Mouse (Mus musculus): Measurements from ENCODE around the gene Snupn. TPM values are rescaled to one million over a fixed set of nuclear protein-coding genes. Genes with fewer than 3 reads are reported as not detected.

Gene Snupn
- polyA plus RNA-seq, 1 experiment from 2014 or later = 28.5 TPM

DNA sequence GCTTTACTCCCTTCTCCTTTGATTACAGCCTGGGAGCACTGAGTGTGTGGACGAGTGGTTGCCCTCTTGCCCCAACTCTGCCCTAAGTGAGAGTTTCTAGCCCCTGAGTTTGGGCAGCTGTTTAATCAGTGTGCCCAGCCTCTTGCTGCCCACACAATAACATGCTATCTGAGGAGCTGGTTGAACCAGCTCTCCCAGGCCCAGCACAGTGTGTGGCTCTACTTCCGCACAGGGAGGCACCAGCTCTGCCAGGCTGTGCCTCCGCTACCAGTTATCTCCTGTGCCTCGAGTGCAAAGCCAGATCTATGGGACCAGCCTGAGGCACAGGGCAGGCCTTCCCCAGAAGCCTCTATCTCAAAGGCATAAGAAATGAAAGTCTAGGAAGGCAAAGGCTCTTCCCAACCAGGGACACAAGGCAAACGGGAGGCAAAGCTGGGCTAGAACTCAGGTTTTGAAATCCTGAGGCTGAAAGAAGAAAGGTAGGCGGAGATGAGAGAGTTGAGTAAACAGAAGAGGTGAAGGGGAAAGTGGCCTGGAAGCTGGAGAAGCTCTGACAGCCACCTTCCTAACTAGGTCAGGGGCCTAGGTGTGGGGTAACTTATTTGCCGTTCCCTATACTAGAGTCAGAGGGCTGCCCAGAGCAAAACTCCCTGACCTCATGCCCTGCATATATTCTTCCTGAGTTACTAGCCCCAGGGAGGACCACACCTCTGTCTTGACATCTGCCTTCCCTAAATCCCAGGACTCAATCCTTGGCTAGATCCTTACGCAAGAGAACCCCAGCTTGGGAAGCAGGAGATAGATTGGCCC, 26.6 kb upstream of the Snupn start:
- Histone ChIP-seq H3K9ac (peak overlapping the region; percentile 49), H3K9me3 (no peaks in the 10 kb centered on the region), H3K4me2 (peak overlapping the region; percentile 85), H3K27ac (no peak overlapping the region), H3K4me1 (replicated peaks) (peaks cover 58% of the 10 kb centered on the region), H3K27me3 (peaks cover 11% of the 10 kb centered on the region; the same call in 1 of the 2 replicates), H3K4me3 (peak overlapping the region; percentile 13), H3K36me3 (peaks cover 7% of the 10 kb centered on the region)
- no peak for ATAC-seq (ENCODE audit: low FRiP score)
- 75% methylated on average over 8 of the region's 8 CpGs for WGBS

DNA sequence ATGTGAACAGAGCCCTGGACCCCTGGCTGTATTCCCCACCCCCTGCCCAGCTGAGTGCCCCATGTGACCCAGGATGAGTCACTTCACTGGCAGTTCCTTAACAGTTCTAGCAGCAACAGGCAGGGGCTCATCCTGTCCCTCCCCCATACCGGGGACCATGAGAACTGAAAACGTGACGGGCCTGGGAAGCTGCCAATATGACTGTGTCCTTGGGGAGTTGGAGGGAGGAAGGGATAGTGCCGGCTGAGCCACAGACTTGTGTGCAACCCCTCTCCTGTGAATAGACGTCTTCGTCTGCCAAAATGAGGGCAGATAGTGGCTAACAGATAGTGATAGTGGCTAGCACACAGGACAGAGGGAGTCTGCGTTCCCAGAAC, 26.0 kb upstream of the Snupn start:
- Histone ChIP-seq H3K36me3 (peaks cover 7% of the 10 kb centered on the region), H3K27me3 (peaks cover 17% of the 10 kb centered on the region), H3K27ac (no peak overlapping the region), H3K4me1 (replicated peaks) (peaks cover 58% of the 10 kb centered on the region), H3K4me3 (peak overlapping the region; percentile 13), H3K9me3 (no peaks in the 10 kb centered on the region), H3K4me2 (peak overlapping the region; percentile 85), H3K9ac (0 out of 2 replicates have a peak overlapping the region, but pooled peaks have one; percentile 20)
- ATAC-seq (ENCODE audit: low FRiP score) = 0 out of 2 replicates have a peak, but pooled peaks have one; percentile 44
- 22% methylated on average over 7 of the region's 7 CpGs for WGBS

DNA sequence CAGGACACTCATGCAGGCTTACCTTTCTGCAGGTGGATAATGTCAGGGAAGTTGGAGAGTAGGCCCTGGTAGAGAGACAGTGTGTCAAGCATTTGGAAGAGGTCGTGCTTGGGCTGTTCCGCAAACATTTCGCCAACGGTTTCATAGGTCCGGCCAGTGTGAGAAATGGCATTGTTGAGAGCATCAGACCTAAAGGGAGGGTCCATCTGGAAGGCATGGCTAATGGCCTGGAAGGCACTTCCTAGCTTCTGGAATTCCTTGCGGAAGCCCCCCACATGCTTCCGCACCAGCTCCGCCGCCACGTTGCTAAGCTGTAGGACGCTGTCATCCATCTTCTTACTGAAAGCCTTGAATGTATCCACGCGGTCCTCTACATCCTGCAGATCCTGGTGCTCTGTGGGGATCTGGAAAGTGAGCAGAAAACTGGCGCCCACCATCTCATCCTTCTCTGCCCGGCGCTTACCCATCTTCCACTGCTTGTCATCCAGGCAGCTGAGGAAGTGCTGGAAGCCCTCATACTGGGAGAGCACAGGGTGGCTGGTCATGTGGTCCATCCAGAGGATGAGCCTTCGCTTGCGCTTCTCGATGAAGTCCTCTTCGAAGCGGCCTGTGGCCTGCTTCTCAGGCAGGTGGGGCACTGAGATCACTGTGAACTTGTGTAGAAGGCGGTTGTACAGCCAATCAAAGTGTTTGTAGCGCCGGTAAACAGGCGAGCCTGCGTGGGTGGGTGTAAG, 25.2 kb upstream of the Snupn start:
- no peak for ATAC-seq (ENCODE audit: low FRiP score)
- 76% methylated on average over 26 of the region's 26 CpGs for WGBS
- no peak overlapping the region for H3K27ac ChIP-seq
- no peaks in the 10 kb centered on the region for H3K9me3 ChIP-seq
- H3K4me1 ChIP-seq (replicated peaks) = peaks cover 58% of the 10 kb centered on the region
- no peak overlapping the region for H3K9ac ChIP-seq
- H3K36me3 ChIP-seq = peaks cover 7% of the 10 kb centered on the region
- H3K27me3 ChIP-seq = peaks cover 26% of the 10 kb centered on the region
- peak overlapping the region; percentile 85 for H3K4me2 ChIP-seq
- H3K4me3 ChIP-seq = peak overlapping the region; percentile 13

DNA sequence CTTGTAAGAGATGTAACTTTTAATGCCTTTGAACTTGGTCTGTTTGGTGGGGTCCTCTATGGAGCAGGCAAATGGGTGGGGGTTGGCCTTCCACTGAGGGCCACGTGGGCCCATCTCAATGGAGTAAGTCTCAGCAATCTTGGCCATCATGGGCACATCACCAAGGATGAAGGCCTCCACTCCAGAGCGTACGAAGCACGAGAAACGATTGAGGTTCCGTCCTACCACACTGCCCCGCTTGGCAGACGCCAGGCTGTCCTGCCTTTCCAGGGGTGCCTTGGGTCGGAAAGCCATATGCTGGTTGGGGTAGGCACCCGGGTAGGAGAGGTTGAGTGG, 24.7 kb upstream of the Snupn start:
- H3K9ac ChIP-seq = no peak overlapping the region
- no peak for ATAC-seq (ENCODE audit: low FRiP score)
- H3K9me3 ChIP-seq = no peaks in the 10 kb centered on the region
- no peak overlapping the region for H3K27ac ChIP-seq
- H3K4me3 ChIP-seq = no peak overlapping the region
- WGBS = 96% methylated on average over 10 of the region's 10 CpGs
- H3K4me1 ChIP-seq (replicated peaks) = peaks cover 58% of the 10 kb centered on the region
- peak overlapping the region; percentile 85 for H3K4me2 ChIP-seq
- peaks cover 7% of the 10 kb centered on the region for H3K36me3 ChIP-seq
- peaks cover 28% of the 10 kb centered on the region for H3K27me3 ChIP-seq

DNA sequence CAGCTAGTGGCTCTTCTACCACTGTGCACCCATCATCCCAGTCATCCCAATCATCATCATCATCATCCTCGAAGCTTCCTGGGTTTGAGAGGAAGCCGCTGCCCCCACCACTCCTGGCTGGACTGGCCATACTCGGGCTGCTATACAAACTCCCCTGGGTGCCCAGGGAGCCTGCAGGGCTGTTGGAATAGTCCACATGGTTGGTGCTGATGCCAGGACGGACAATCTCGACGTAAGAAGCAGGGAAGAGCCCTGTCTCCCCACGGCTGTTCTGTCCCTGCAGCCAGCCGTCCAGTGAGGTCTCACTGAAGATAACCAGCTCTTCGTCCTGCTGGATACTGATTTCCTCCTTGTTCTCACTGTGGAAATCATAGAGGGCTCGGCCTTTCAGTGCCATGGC, 24.3 kb upstream of the Snupn start:
- peak overlapping the region; percentile 56; the same call in 1 of the 2 replicates for H3K4me3 ChIP-seq
- peak overlapping the region; percentile 85 for H3K4me2 ChIP-seq
- H3K9me3 ChIP-seq = no peaks in the 10 kb centered on the region
- 90% methylated on average over 10 of the region's 10 CpGs for WGBS
- H3K4me1 ChIP-seq (replicated peaks) = peaks cover 58% of the 10 kb centered on the region
- no peak for ATAC-seq (ENCODE audit: low FRiP score)
- H3K27ac ChIP-seq = no peak overlapping the region
- peaks cover 28% of the 10 kb centered on the region for H3K27me3 ChIP-seq
- no peak overlapping the region for H3K9ac ChIP-seq
- peaks cover 6% of the 10 kb centered on the region for H3K36me3 ChIP-seq

DNA sequence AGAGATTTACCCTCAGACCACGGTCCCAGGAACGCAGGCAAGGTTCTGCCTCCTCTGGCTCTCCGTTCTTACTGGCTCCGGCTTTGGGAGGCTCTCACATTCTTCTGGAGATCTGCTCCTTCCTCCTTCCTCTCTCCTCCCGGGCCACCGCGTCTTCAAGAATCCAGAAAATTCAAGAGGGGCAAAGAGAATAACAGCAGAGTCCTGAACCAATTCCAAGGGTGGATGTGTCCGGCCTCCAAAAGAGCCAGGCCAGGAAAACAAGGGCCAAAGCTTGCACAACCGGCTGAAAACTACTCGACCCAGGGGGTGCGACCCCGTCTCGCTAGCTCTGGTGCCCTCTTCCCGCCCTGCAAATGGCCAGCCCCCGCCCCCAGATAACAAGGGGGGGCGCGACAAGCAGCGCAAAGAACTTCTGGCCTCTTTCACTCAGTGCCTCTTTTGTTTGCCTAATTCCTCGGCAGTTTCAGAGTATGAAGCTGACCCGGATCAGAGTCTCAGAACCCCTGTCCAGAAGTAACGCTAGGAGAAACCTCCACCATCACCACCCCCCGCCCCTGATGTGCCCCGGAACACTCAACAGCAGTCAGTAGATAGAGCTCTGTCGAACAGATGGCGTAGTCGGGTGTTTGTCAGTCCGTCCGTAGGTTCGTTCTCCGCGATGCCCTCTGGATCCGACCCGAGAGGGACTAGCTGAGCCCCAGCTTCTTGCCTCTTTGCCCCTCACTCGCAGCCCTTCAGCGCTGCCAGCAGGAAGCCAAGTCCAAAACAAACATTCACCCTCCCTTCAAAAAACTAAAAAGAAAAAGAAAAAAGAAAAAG, 23.3 kb upstream of the Snupn start:
- WGBS = under 1% methylated on average over 35 of the region's 35 CpGs
- Histone ChIP-seq H3K4me3 (peak overlapping the region; percentile 56), H3K27ac (peak overlapping the region; percentile 83), H3K9me3 (no peaks in the 10 kb centered on the region), H3K4me1 (replicated peaks) (peaks cover 58% of the 10 kb centered on the region), H3K36me3 (no peaks in the 10 kb centered on the region), H3K9ac (peak overlapping the region; percentile 74), H3K27me3 (peaks cover 28% of the 10 kb centered on the region), H3K4me2 (peak overlapping the region; percentile 85)
- ATAC-seq (ENCODE audit: low FRiP score) = no peak

DNA sequence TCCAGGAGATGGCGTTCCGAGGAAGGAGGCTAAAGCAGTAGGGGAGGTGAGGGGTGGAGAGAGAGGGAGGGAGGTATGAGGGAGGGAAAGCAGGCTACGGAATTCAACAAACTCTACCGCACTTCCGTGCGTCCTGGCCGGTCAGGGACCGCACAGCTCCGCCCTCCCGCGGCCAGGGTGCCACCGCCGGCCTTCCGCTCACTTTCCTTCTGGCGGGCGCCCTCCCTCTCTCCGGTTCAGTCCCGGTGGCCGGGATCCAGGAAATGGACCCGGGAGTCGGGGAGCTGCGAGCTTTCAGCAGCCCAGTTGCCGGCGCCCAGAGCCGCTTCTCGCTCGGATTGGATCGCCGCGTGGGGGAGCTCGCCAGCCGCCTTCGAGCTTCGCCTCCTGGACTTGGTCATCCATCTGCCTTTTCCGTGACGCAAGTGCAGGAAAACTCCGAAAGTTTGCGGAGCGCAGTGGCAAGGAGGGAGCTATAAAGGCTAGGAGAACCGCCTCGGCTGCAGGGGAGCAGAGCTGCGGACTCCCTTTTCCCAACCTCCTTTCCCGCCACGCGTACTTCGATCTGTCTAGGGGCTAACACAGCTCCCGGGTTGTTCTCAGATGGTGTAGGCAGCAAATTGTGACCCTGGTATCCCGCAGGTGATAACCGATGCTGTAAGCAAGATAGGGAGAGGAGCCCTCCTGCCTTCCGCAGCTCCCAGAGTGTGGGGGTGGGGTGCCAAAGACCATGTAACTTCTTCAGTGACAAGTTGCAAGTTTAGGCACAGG, 22.5 kb upstream of the Snupn start, which contains the start of gene Snx33:
Snx33 (minus strand) TSS at position 331 of the 771 bp plus-strand sequence.
- Histone ChIP-seq H3K27ac (peak within 1 kb of the TSS; percentile 83), H3K4me1 (replicated peaks) (peaks cover 52% of the 10 kb centered on the region), H3K36me3 (no peaks in the 10 kb centered on the region), H3K27me3 (peaks cover 28% of the 10 kb centered on the region), H3K4me3 (peak within 1 kb of the TSS; percentile 56), H3K9ac (peak within 1 kb of the TSS; percentile 74), H3K9me3 (no peaks in the 10 kb centered on the region), H3K4me2 (peak within 1 kb of the TSS; percentile 85)
- under 1% methylated on average over 50 of the region's 50 CpGs for WGBS
- peak; percentile 81 for ATAC-seq (ENCODE audit: low FRiP score)

DNA sequence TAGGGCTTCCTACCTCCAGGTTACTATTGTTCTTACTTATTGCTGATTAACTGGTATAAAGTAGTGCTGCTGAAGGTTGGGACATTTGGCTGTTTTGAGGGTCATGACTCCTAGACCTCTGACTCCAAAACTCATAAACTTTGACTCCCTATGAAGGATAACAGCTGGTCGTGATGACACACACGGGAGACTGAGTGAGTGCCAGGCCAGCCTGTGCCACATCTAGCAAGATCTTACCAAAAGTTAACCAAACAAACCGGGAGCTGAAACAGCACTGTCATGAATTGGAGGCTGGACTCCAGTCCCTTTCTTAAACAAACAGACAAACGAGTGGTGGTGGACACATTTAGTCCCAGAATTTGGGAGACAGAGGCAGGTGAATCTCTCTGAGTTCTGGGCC, 21.2 kb upstream of the Snupn start:
- H3K4me2 ChIP-seq = no peak overlapping the region
- no peak for ATAC-seq (ENCODE audit: low FRiP score)
- H3K36me3 ChIP-seq = no peaks in the 10 kb centered on the region
- H3K27ac ChIP-seq = no peak overlapping the region
- H3K4me3 ChIP-seq = no peak overlapping the region
- peaks cover 39% of the 10 kb centered on the region for H3K4me1 ChIP-seq (replicated peaks)
- no peaks in the 10 kb centered on the region for H3K9me3 ChIP-seq
- 67% methylated on average over 4 of the region's 4 CpGs for WGBS
- H3K9ac ChIP-seq = no peak overlapping the region
- H3K27me3 ChIP-seq = peaks cover 28% of the 10 kb centered on the region

DNA sequence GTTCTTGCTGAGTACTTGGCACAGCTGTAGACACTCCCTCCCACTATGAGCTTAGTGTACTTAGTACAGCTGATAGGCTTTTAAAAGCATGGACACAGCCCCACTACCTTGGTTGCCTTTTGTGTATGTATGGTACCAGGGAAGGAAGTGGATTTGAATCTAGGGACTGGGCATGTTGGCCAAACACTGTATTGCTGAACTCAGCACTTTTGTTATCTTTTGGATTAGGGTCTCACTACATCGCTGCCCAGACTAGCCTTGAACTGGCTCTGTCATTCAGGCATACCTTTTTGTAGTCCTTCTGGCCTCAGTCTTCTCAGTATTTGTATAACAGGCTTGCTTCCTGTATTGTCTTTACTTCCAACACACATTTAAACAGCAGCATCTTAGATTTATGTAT, 20.1 kb upstream of the Snupn start:
- no peaks in the 10 kb centered on the region for H3K9me3 ChIP-seq
- ATAC-seq (ENCODE audit: low FRiP score) = no peak
- no peaks in the 10 kb centered on the region for H3K36me3 ChIP-seq
- H3K4me3 ChIP-seq = no peak overlapping the region
- WGBS = 88% methylated on average over 1 of the region's 1 CpGs
- H3K4me2 ChIP-seq = no peak overlapping the region
- no peak overlapping the region for H3K9ac ChIP-seq
- H3K27me3 ChIP-seq = peaks cover 28% of the 10 kb centered on the region
- H3K4me1 ChIP-seq (replicated peaks) = peaks cover 29% of the 10 kb centered on the region
- no peak overlapping the region for H3K27ac ChIP-seq

DNA sequence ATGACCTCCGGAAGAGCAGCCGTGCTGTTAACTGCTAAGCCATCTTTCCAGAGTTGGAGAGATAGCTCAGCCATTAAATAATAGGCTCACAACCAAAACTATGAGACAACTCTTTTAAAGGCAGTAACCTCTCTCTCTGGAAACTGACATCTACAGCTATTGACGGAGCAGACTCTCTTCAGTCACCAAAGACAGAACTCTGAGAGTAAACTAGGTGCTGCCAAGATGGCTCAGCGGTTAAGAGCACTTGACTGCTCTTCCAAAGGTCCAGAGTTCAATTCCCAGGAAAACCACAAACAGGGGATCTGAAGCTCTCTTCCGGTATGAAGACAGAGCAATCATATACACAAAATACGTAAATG, 13.8 kb upstream of the Snupn start:
- peak overlapping the region; percentile 63 for H3K4me2 ChIP-seq
- no peak for ATAC-seq (ENCODE audit: low FRiP score)
- WGBS = 19% methylated on average over 6 of the region's 6 CpGs
- H3K9ac ChIP-seq = peak overlapping the region; percentile 55; the same call in 1 of the 2 replicates
- H3K9me3 ChIP-seq = no peaks in the 10 kb centered on the region
- peaks cover under 1% of the 10 kb centered on the region; the same call in 1 of the 2 replicates for H3K36me3 ChIP-seq
- no peak overlapping the region for H3K27ac ChIP-seq
- peak overlapping the region; percentile 89 for H3K4me3 ChIP-seq
- H3K4me1 ChIP-seq (replicated peaks) = peaks cover 32% of the 10 kb centered on the region
- 0 out of 2 replicates have a peak, but pooled peaks cover 3% of the 10 kb centered on the region for H3K27me3 ChIP-seq

Data from hindbrain, embryonic 13.5 days (tissue).